Mouse (Mus musculus) layer of hippocampus, adult 18-20 months (tissue): ENCODE data around the gene Selenoh. TPM values are rescaled to one million over a fixed set of nuclear protein-coding genes. Genes with fewer than 3 reads are reported as not detected.

Experiments used
- DNase-seq, 2 experiments: peaks; one replicate each; pipeline ENCODE4 v3.0.0; 2022; ENCODE audit warnings: low spot score in 2 of 2
- total RNA-seq, 2 experiments: library from RNA; stranded (reverse); gene quantifications; 2 replicates each; pipeline ENCODE4 v1.2.3; 2021

The Selenoh gene
- total RNA-seq, 2 experiments from 2014 or later, result 22.6 to 25.0 TPM

- no peak for DNase-seq
Measured at GRCm38 (mm10) chr2:84634006-84634405, 36.6 kb downstream of the Selenoh start.

- no peak for DNase-seq
Measured at GRCm38 (mm10) chr2:84632999-84633398, 37.6 kb downstream of the Selenoh start.

GRCm38 (mm10) chr2:84632001-84632400 is 38.6 kb downstream of the Selenoh start:
- DNase-seq, result no peak

- no peak for DNase-seq
Measured at GRCm38 (mm10) chr2:84627036-84627435, 43.5 kb downstream of the Selenoh start.

- DNase-seq, result no peak
Measured at GRCm38 (mm10) chr2:84626366-84626975, 44.1 kb downstream of the Selenoh start.

- DNase-seq, result no peak
Measured at GRCm38 (mm10) chr2:84624201-84624600, 46.4 kb downstream of the Selenoh start.

GRCm38 (mm10) chr2:84623428-84624119 is 47.0 kb downstream of the Selenoh start:
- no peak for DNase-seq

- no peak for DNase-seq
Measured at GRCm38 (mm10) chr2:84622668-84623067, 47.9 kb downstream of the Selenoh start.

GRCm38 (mm10) chr2:84619646-84620340 is 50.8 kb downstream of the Selenoh start:
- DNase-seq, result no peak

Other genes starting within 250 kb of the Selenoh start
- gene Calcrl, start 245.4 kb downstream of the Selenoh start, total RNA-seq, result 1 to 10 TPM; 6.9 to 8.5 TPM
- gene Tfpi, start 194.0 kb downstream of the Selenoh start, total RNA-seq, result 1 to 10 TPM; 2.6 to 2.7 TPM
- gene Ctnnd1, start 20.0 kb downstream of the Selenoh start, total RNA-seq, result 10 to 100 TPM; 38.2 to 48.0 TPM
- gene Btbd18, start 11.7 kb downstream of the Selenoh start, total RNA-seq, result not detected
- 1 to 10 TPM; 2.4 to 7.2 TPM for gene Gm28635, start 7.3 kb upstream of the Selenoh start, total RNA-seq
- gene Med19, start 7.6 kb upstream of the Selenoh start, total RNA-seq, result 10 to 100 TPM; 33.9 to 34.4 TPM
- 100 to 1,000 TPM; 232 to 252 TPM for gene Tmx2, start 8.4 kb upstream of the Selenoh start, total RNA-seq
- 10 to 100 TPM; 36.3 to 39.1 TPM for gene Zdhhc5, start 44.4 kb upstream of the Selenoh start, total RNA-seq
- gene Clp1, start 56.6 kb upstream of the Selenoh start, total RNA-seq, result 10 to 100 TPM; 10.7 to 11.7 TPM
- gene Ypel4, start 63.3 kb upstream of the Selenoh start, total RNA-seq, result 10 to 100 TPM; 81.2 to 84.9 TPM
- 1 to 10 TPM; 1.9 to 2.5 TPM for gene Gm19426, start 72.9 kb upstream of the Selenoh start, total RNA-seq
- 1 to 10 TPM; 5.9 to 7.5 TPM for gene Serping1, start 104.7 kb upstream of the Selenoh start, total RNA-seq
- gene Ube2l6, start 128.1 kb upstream of the Selenoh start, total RNA-seq, result 1 to 10 TPM; 4.8 to 5.9 TPM
- gene Smtnl1, start 151.9 kb upstream of the Selenoh start, total RNA-seq, result not detected
- 10 to 100 TPM; 52.0 to 57.7 TPM for gene Timm10, start 156.2 kb upstream of the Selenoh start, total RNA-seq
- gene Slc43a1, start 168.1 kb upstream of the Selenoh start, total RNA-seq, result under 1 TPM; 0.15 to 0.27 TPM
- 100 to 1,000 TPM; 103 to 104 TPM for gene Rtn4rl2, start 215.9 kb upstream of the Selenoh start, total RNA-seq